Mouse (Mus musculus) urinary bladder, postnatal 25 days (tissue): ENCODE measurements around the gene Trim30c.
"Not testable (repeated sequence)": the region's sequence is repeated elsewhere in the genome, so short reads cannot be mapped to it uniquely, and the experiment has no call there.

ENCODE experiments used
- DNase-seq: peaks from one replicate; pipeline ENCODE4 v3.0.0; 2022; ENCODE audit warnings: low spot score

The Trim30c gene

DNA sequence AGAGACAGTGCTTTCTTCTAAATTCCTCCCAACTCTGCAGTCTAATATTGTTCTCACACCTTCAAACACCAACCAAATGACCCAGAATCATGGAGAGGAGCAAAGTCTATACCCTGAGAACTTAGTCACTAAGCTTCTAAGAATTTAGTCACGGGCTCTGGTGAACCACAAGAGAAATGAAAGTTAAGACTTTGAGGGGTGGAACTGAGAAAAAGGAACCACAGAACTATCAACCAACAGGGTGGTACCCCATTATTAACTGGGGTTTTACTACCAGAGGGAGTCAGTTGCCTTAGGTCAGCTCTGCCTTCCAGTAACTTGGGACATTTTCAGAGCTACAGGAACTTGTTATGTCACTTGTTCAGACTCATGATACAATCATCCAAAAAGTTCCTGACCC is at the start of gene Trim30c:
Trim30c (minus strand) TSS at position 140 of the 400 bp plus-strand sequence.
- DNase-seq: no peak

- DNase-seq: no peak
These were observed 45.5 kb upstream of the Trim30c start for GRCm38 (mm10) chr7:104445961-104446645.

GRCm38 (mm10) chr7:104404460-104404950 is 3.9 kb upstream of the Trim30c start:
- no peak for DNase-seq

GRCm38 (mm10) chr7:104401140-104401539 is 503 bp upstream of the Trim30c start:
- no peak for DNase-seq

- DNase-seq: no peak
These were observed 2.1 kb downstream of the Trim30c start for GRCm38 (mm10) chr7:104398492-104398891.

GRCm38 (mm10) chr7:104369736-104370414 is 30.8 kb downstream of the Trim30c start, which contains the start of gene Trim30b:
Gene Trim30b, minus strand, starts transcription at chr7:104369884.
- DNase-seq: no peak

GRCm38 (mm10) chr7:104366339-104366738 is 34.3 kb downstream of the Trim30c start:
- no peak for DNase-seq

DNA sequence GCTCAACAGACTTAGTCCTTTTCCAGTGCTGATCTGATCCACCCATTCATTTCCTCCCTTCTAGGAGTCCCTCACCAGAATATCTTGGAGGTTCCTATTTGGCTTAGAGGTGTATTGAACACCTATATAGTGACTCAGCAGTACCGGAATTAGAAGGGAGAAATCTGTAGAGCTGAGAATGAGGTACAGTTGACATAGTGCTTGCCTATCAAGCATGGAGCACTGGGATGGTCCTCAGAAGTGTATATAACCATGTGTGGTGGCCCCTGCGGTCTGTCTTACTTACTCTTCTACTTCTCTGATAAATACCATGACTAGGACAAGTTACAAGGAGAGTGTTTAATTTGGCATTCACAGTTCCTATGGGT is 47.1 kb downstream of the Trim30c start:
- DNase-seq: no peak

- DNase-seq: peak; percentile 29
These were observed 47.7 kb downstream of the Trim30c start, which contains the start of gene Trim12c for GRCm38 (mm10) chr7:104352717-104353599. Gene Trim12c, minus strand, starts transcription at chr7:104353362.

DNA sequence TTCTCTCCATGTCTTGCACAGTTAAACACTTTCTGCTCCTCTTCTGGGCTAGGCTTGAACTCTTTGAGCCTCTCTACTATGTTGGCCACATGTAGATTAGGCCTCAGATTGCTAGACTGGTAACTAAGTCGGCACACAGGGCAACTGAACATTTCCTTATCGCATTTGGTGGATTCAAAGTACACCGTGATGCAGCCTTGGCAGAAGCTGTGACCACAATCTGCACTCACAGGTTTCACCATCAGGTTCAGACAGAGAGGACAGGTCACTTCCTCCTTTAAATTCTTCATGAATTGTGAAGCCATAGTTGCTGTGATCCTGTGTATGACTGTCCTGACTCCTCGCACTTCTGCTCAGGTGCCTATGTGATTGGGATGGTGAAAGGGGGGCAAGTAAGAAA is 52.6 kb downstream of the Trim30c start:
- not testable (repeated sequence) for DNase-seq

DNA sequence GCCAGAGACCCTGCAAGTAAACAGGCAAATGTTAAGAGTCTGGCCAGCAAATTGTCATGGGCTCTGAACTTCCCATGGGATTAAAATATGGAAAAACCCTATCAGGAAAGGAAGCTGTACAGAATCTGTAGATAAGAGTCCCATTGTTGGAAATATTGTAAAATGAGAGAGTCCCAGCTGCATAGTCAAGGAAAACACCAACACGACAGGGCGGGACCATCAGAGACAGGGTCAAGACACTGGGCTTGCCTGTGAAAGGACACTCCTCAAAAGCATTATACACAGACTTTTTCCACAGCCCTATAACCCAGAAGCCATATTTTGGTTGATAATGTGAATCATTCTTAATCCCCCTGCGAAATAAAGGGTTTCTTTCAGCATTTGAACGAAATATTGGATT is 59.9 kb downstream of the Trim30c start:
- DNase-seq: not testable (repeated sequence)

DNA sequence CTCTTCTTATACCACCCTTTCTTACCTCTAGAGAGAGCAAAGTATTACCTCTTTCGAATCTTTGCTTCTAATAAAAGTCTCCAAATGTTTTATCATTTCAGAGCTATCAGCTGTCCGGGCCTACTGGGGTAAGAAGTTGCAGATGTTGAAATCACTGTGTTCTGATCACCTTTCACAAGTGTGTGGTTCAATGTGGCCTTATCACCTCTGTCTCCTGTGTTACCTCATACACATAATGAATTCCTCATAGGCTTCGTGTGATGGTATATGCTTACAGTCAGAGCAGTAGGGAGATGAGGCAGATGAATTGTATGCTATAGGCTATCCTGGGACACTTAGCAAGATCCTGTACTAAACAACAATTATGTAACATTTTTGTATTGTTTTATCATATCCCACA is 65.1 kb downstream of the Trim30c start:
- DNase-seq: not testable (repeated sequence)
